Mouse (Mus musculus) common myeloid progenitor, adult 5-6 weeks (primary cell): ENCODE measurements at regions not wholly inside any gene's neighbourhood (a gene's known extent, or its start where the extent isn't known, plus 50 kb on each side); places are given as distances from the start of the nearest gene placed in this dataset.
A peak's percentile ranks its signal among the peaks of the same experiment; 100 is the strongest.
"Not testable (repeated sequence)": the region's sequence is repeated elsewhere in the genome, so short reads cannot be mapped to it uniquely, and the experiment has no call there.

ENCODE experiments used
- ATAC-seq: replicated peaks from 2 replicates; pipeline ENCODE4 v1.8.0; 2016; ENCODE audit warnings: low read depth, mild to moderate bottlenecking, moderate TSS enrichment, inconsistent platforms; ENCODE audit not compliant: poor library complexity, severe bottlenecking

- ATAC-seq, result not testable (repeated sequence)
Measured at GRCm38 (mm10) chr7:60733331-60733994, 593.4 kb upstream of the Snrpn start.

- 0 out of 2 replicates have a peak, but pooled peaks have one; percentile 47 for ATAC-seq
Measured at GRCm38 (mm10) chr7:60728108-60728721, 588.2 kb upstream of the Snrpn start.
